Mouse (Mus musculus) hematopoietic multipotent progenitor cell, adult 10-12 weeks (in vitro differentiated cells): ENCODE measurements around the gene Cd68. TPM values are rescaled to one million over a fixed set of nuclear protein-coding genes. Genes with fewer than 3 reads are reported as not detected.

Source experiments
- polyA plus RNA-seq: library from polyadenylated mRNA; stranded (reverse); fragments of >175 nt; gene quantifications from 2 replicates; pipeline ENCODE4 v1.2.3, GENCODE M21; 2012; ENCODE audit warnings: low replicate concordance

The Cd68 gene
- polyA plus RNA-seq = 57.5 and 132 TPM in 2 replicates

GRCm38 (mm10) chr11:69665961-69666664 is at the start of gene Cd68:
Gene Cd68 (minus strand): TSS chr11:69666153.

GRCm38 (mm10) chr11:69695361-69696181 is 29.6 kb upstream of the Cd68 start, which contains the start of the genes Tnfsf12 and Tnfsfm13:
Gene Tnfsf12 (minus strand): TSS chr11:69695849.
Gene Tnfsfm13 (minus strand): TSS chr11:69696098.

GRCm38 (mm10) chr11:69685526-69686148 is 19.7 kb upstream of the Cd68 start, which contains the start of gene Tnfsf13:
Gene Tnfsf13 (minus strand): TSS chr11:69685784.

GRCm38 (mm10) chr11:69681314-69682208 is 15.6 kb upstream of the Cd68 start, which contains the start of gene Senp3:
Gene Senp3 (minus strand): TSS chr11:69682084.

GRCm38 (mm10) chr11:69672211-69672706 is 6.3 kb upstream of the Cd68 start, which contains the start of gene Eif4a1:
Gene Eif4a1 (minus strand): TSS chr11:69672423.

GRCm38 (mm10) chr11:69662213-69662966 is 3.6 kb downstream of the Cd68 start, which contains the start of gene Mpdu1:
Gene Mpdu1 (minus strand): TSS chr11:69662642.

GRCm38 (mm10) chr11:69655264-69656064 is 10.5 kb downstream of the Cd68 start, which contains the start of gene Sox15:
Gene Sox15 (plus strand): TSS chr11:69655314.

GRCm38 (mm10) chr11:69632284-69633089 is 33.5 kb downstream of the Cd68 start, which contains the start of gene Fxr2:
Gene Fxr2 (plus strand): TSS chr11:69632990.

GRCm38 (mm10) chr11:69621571-69622268 is 44.2 kb downstream of the Cd68 start, which contains the start of gene Sat2:
Gene Sat2 (plus strand): TSS chr11:69622024.

GRCm38 (mm10) chr11:69617805-69618204 is 48.1 kb downstream of the Cd68 start, which contains the start of gene Shbg:
Gene Shbg (minus strand): TSS chr11:69617905.

Other genes with a start within 250 kb of the Cd68 start
- 0.30 and 0.55 TPM in 2 replicates for gene Dnah2, start 117.0 kb downstream of the Cd68 start, polyA plus RNA-seq
- 0.63 and 0.73 TPM in 2 replicates for gene Efnb3, start 105.9 kb downstream of the Cd68 start, polyA plus RNA-seq
- 2.2 and 18.6 TPM in 2 replicates for gene Wrap53, start 85.9 kb downstream of the Cd68 start, polyA plus RNA-seq
- gene Trp53, start 85.8 kb downstream of the Cd68 start, polyA plus RNA-seq = 109 and 132 TPM in 2 replicates
- gene Atp1b2, start 60.2 kb downstream of the Cd68 start, polyA plus RNA-seq = 2.5 and 19.1 TPM in 2 replicates
- not detected in 2 replicates for gene Shbg, start 48.2 kb downstream of the Cd68 start, polyA plus RNA-seq
- not detected in 2 replicates for gene Sat2, start 44.1 kb downstream of the Cd68 start, polyA plus RNA-seq
- gene Fxr2, start 33.2 kb downstream of the Cd68 start, polyA plus RNA-seq = 66.7 and 112 TPM in 2 replicates
- 0.34 and 0.66 TPM in 2 replicates for gene Sox15, start 10.8 kb downstream of the Cd68 start, polyA plus RNA-seq
- 30.6 and 38.5 TPM in 2 replicates for gene Mpdu1, start 3.5 kb downstream of the Cd68 start, polyA plus RNA-seq
- 136 and 185 TPM in 2 replicates for gene Eif4a1, start 6.3 kb upstream of the Cd68 start, polyA plus RNA-seq
- gene Senp3, start 15.9 kb upstream of the Cd68 start, polyA plus RNA-seq = 60.8 and 121 TPM in 2 replicates
- gene Tnfsf13, start 19.6 kb upstream of the Cd68 start, polyA plus RNA-seq = 2.6 and 5.5 TPM in 2 replicates
- 17.2 and 26.3 TPM in 2 replicates for gene Tnfsf12, start 29.7 kb upstream of the Cd68 start, polyA plus RNA-seq
- gene Tnfsfm13, start 29.9 kb upstream of the Cd68 start, polyA plus RNA-seq = 5.4 and 13.6 TPM in 2 replicates
- gene Polr2a, start 92.5 kb upstream of the Cd68 start, polyA plus RNA-seq = 127 and 149 TPM in 2 replicates
- not detected in 2 replicates for gene Slc35g3, start 95.8 kb upstream of the Cd68 start, polyA plus RNA-seq
- gene Zbtb4, start 99.8 kb upstream of the Cd68 start, polyA plus RNA-seq = 133 and 229 TPM in 2 replicates
- 2.3 and 2.5 TPM in 2 replicates for gene Chrnb1, start 129.8 kb upstream of the Cd68 start, polyA plus RNA-seq
- 0.86 and 1.1 TPM in 2 replicates for gene Fgf11, start 135.7 kb upstream of the Cd68 start, polyA plus RNA-seq
- 0.17 and 0.45 TPM in 2 replicates for gene Tmem102, start 139.5 kb upstream of the Cd68 start, polyA plus RNA-seq
- not detected in 2 replicates for gene Gm39566, start 149.1 kb upstream of the Cd68 start, polyA plus RNA-seq
- not detected in 2 replicates for gene Spem2, start 152.3 kb upstream of the Cd68 start, polyA plus RNA-seq
- not detected in 2 replicates for gene Spem1, start 156.0 kb upstream of the Cd68 start, polyA plus RNA-seq
- 3.5 and 7.7 TPM in 2 replicates for gene Nlgn2, start 171.6 kb upstream of the Cd68 start, polyA plus RNA-seq
- gene Tmem256, start 172.4 kb upstream of the Cd68 start, polyA plus RNA-seq = 239 and 507 TPM in 2 replicates
- gene Plscr3, start 180.2 kb upstream of the Cd68 start, polyA plus RNA-seq = 37.9 and 61.0 TPM in 2 replicates
- gene Tnk1, start 192.6 kb upstream of the Cd68 start, polyA plus RNA-seq = 1.7 TPM in 1 of 2 replicates, not detected in the other
- not detected in 2 replicates for gene Tmem95, start 211.9 kb upstream of the Cd68 start, polyA plus RNA-seq
- 3.0 and 3.7 TPM in 2 replicates for gene Kctd11, start 215.3 kb upstream of the Cd68 start, polyA plus RNA-seq
- 193 and 275 TPM in 2 replicates for gene Acap1, start 229.4 kb upstream of the Cd68 start, polyA plus RNA-seq
- 1.1 and 1.5 TPM in 2 replicates for gene 2810408A11Rik, start 234.8 kb upstream of the Cd68 start, polyA plus RNA-seq
- 67.4 and 137 TPM in 2 replicates for gene Neurl4, start 234.9 kb upstream of the Cd68 start, polyA plus RNA-seq
- 109 and 212 TPM in 2 replicates for gene Gps2, start 247.7 kb upstream of the Cd68 start, polyA plus RNA-seq